Mouse (Mus musculus) myocyte (in vitro differentiated cells): ENCODE measurements around the gene Rpgrip1. TPM values are rescaled to one million over a fixed set of nuclear protein-coding genes. Genes with fewer than 3 reads are reported as not detected.

Experiments used
- H3K27me3 ChIP-seq: one replicate; pipeline ENCODE4 v1.6.1; 2011; ENCODE audit not compliant: control insufficient read depth, insufficient read depth, insufficient read length
- H3K36me3 ChIP-seq: one replicate; pipeline ENCODE4 v1.6.1; 2011; ENCODE audit not compliant: control insufficient read depth, insufficient read depth
- H3K4me2 ChIP-seq: one replicate; pipeline ENCODE4 v1.6.1; 2011; ENCODE audit warnings: low read depth, control low read depth
- H3K4me3 ChIP-seq: one replicate; pipeline ENCODE4 v1.5.1; 2011; ENCODE audit warnings: mild to moderate bottlenecking, control low read depth, moderate library complexity
- H3K79me2 ChIP-seq: one replicate; pipeline ENCODE4 v1.6.1; 2011; ENCODE audit not compliant: control insufficient read depth, insufficient read depth
- H3ac ChIP-seq: one replicate; pipeline ENCODE4 v1.6.1; 2011; ENCODE audit not compliant: control insufficient read depth, insufficient read length
- CEBPB ChIP-seq: IDR thresholded peaks from 2 replicates; pipeline ENCODE4 v1.6.1; 2011; ENCODE audit warnings: mild to moderate bottlenecking, moderate library complexity; ENCODE audit not compliant: poor library complexity, insufficient read depth, severe bottlenecking
- E2F4 ChIP-seq: IDR thresholded peaks from one replicate; pipeline ENCODE4 v1.6.1; 2011; ENCODE audit warnings: mild to moderate bottlenecking, control low read depth, moderate library complexity; ENCODE audit not compliant: insufficient read depth
- MAX ChIP-seq: IDR thresholded peaks from one replicate; pipeline ENCODE4 v1.6.1; 2011; ENCODE audit warnings: low read depth, mild to moderate bottlenecking, control low read depth
- MYOD1 ChIP-seq, 3 experiments: IDR thresholded peaks; one replicate each; pipeline ENCODE4 v1.6.1; 2011; ENCODE audit warnings: control low read depth in 2 of 3, low read depth in 2 of 3, mild to moderate bottlenecking in 2 of 3, moderate library complexity in 1 of 3; ENCODE audit not compliant: insufficient read length in 2 of 3, control insufficient read depth in 1 of 3
- MYOG ChIP-seq, 3 experiments: IDR thresholded peaks; one replicate each; pipeline ENCODE4 v1.6.1; 2011; ENCODE audit warnings: control low read depth in 2 of 3, low read depth in 2 of 3, mild to moderate bottlenecking in 2 of 3; ENCODE audit not compliant: insufficient read length in 2 of 3, control insufficient read depth in 1 of 3, insufficient read depth in 1 of 3
- POLR2A ChIP-seq: IDR thresholded peaks from one replicate; pipeline ENCODE4 v1.6.1; 2011; ENCODE audit warnings: low read depth, mild to moderate bottlenecking, control low read depth, moderate library complexity; ENCODE audit not compliant: insufficient read length
- POLR2AphosphoS2 ChIP-seq: IDR thresholded peaks from one replicate; pipeline ENCODE4 v1.6.1; 2011; ENCODE audit warnings: low read depth, control low read depth; ENCODE audit not compliant: insufficient read length
- REST ChIP-seq: IDR thresholded peaks from one replicate; pipeline ENCODE4 v1.6.1; 2011; ENCODE audit warnings: mild to moderate bottlenecking, control low read depth, moderate library complexity; ENCODE audit not compliant: insufficient read depth, insufficient read length
- SRF ChIP-seq: IDR thresholded peaks from one replicate; pipeline ENCODE4 v1.6.1; 2011; ENCODE audit warnings: low read depth; ENCODE audit not compliant: control insufficient read depth, insufficient read length
- TCF12 ChIP-seq: IDR thresholded peaks from one replicate; pipeline ENCODE4 v1.6.1; 2011; ENCODE audit warnings: mild to moderate bottlenecking, control low read depth; ENCODE audit not compliant: poor library complexity, insufficient read depth, severe bottlenecking
- TCF3 ChIP-seq: IDR thresholded peaks from one replicate; pipeline ENCODE4 v1.6.1; 2011; ENCODE audit warnings: low read depth, control low read depth; ENCODE audit not compliant: insufficient read length
- USF1 ChIP-seq: IDR thresholded peaks from one replicate; pipeline ENCODE4 v1.6.1; 2011; ENCODE audit warnings: low read depth, mild to moderate bottlenecking, control low read depth, moderate library complexity
- polyA plus RNA-seq: library from polyadenylated mRNA; unstranded; fragments of >200 nt; fragmentation: generic; extraction: Trizol; gene quantifications from one replicate; pipeline ENCODE4 v1.2.1, GENCODE M21; 2012; ENCODE audit warnings: missing spikeins

Gene Rpgrip1
- polyA plus RNA-seq, 1 experiment = 0.47 TPM

DNA sequence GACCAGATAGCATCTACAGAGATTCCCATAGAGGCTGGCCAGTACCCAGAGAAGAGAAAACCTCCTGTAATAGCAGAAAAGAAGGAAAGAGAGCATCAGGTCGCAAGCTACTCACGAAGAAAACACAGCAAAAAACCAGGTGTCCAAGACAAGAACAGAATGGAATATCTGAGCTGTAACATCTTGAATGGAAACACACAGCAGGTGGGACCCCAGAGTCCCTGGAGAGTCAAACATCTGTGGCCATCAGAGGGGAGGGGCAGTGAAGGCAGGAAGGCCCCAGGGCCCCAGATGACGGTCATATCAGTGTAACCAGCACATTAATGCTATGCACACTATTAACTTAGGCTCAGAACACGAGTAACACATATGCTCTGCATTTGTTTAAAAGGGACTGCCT, 39.4 kb downstream of the Rpgrip1 start:
- Histone ChIP-seq H3ac (no peak overlapping the region), H3K79me2 (no peaks in the 10 kb centered on the region), H3K4me3 (no peak overlapping the region), H3K27me3 (no peaks in the 10 kb centered on the region), H3K36me3 (no peaks in the 10 kb centered on the region), H3K4me2 (no peak overlapping the region)
- TF ChIP-seq USF1 = no peak
- no peak for TF ChIP-seq MYOG (IDR thresholded peaks at IDR 0.05; ENCODE audit: control insufficient read depth in 1 of 3, insufficient read depth in 1 of 3, insufficient read length in 2 of 3, low read depth in 2 of 3)
- TF ChIP-seq TCF12 = no peak
- no peak for TF ChIP-seq SRF
- no peak for TF ChIP-seq E2F4
- no peak for TF ChIP-seq MAX
- TF ChIP-seq CEBPB = no peak

DNA sequence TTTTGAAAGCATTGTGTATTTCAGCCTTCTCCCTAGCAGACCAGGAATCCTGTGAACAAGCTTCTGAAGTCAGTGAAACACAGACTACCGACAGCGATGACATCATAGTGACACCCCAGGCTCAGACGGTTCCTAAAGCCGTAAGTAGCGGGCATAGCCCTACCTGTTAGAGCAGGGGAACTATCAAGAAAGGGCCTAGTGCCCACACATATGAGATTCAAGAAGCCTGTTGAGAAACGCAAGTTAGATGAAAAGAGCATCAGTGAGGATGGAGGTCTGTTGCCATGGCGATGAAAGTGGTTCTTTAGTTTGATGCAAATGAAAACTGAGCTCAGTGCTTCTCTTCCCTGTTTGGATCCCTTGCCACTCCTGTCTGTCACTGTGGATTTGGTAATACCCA, 41.7 kb downstream of the Rpgrip1 start:
- Histone ChIP-seq H3K36me3 (no peaks in the 10 kb centered on the region), H3K4me2 (no peak overlapping the region), H3K4me3 (no peak overlapping the region), H3K27me3 (no peaks in the 10 kb centered on the region), H3ac (no peak overlapping the region), H3K79me2 (no peaks in the 10 kb centered on the region)
- no peak for TF ChIP-seq MYOG (IDR thresholded peaks at IDR 0.05; ENCODE audit: control insufficient read depth in 1 of 3, insufficient read depth in 1 of 3, insufficient read length in 2 of 3, low read depth in 2 of 3)
- no peak for TF ChIP-seq TCF12
- no peak for TF ChIP-seq MYOD1 (IDR thresholded peaks at IDR 0.05; ENCODE audit: control insufficient read depth in 1 of 3, insufficient read length in 2 of 3, low read depth in 2 of 3)
- TF ChIP-seq MAX = no peak
- TF ChIP-seq TCF3 = no peak
- no peak for TF ChIP-seq CEBPB
- TF ChIP-seq USF1 = no peak
- TF ChIP-seq SRF = no peak

DNA sequence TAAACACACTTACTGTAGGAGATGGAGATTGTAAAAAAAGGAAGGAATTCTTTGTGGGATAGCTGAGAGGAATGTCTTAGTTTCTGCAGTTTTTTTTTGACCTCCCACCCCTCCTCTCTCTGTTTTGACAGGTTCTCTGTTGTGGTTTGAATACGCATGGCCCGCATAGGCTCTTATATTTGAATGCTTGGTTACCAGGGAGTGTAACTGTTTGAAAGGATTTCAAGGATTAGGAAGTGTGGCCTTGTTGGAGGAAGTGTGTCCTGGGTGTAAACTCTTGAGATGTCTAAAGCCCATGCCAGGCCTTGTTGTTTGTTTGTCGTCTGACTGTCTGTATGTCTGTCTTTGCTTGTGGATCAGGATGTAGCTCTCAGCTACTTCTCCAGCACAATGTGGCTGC, 42.1 kb downstream of the Rpgrip1 start:
- no peak overlapping the region for H3K4me2 ChIP-seq
- no peak overlapping the region for H3K4me3 ChIP-seq
- H3K36me3 ChIP-seq = no peaks in the 10 kb centered on the region
- H3K79me2 ChIP-seq = no peaks in the 10 kb centered on the region
- no peaks in the 10 kb centered on the region for H3K27me3 ChIP-seq
- H3ac ChIP-seq = no peak overlapping the region
- no peak for TF ChIP-seq TCF3
- TF ChIP-seq TCF12 = no peak
- TF ChIP-seq POLR2A = no peak
- TF ChIP-seq MAX = no peak
- no peak for TF ChIP-seq CEBPB
- TF ChIP-seq SRF = no peak
- TF ChIP-seq USF1 = no peak
- TF ChIP-seq MYOG (IDR thresholded peaks at IDR 0.05; ENCODE audit: control insufficient read depth in 1 of 3, insufficient read depth in 1 of 3, insufficient read length in 2 of 3, low read depth in 2 of 3) = no peak
- TF ChIP-seq POLR2AphosphoS2 = no peak
- TF ChIP-seq MYOD1 (IDR thresholded peaks at IDR 0.05; ENCODE audit: control insufficient read depth in 1 of 3, insufficient read length in 2 of 3, low read depth in 2 of 3) = no peak
- no peak for TF ChIP-seq REST
- TF ChIP-seq E2F4 = no peak

DNA sequence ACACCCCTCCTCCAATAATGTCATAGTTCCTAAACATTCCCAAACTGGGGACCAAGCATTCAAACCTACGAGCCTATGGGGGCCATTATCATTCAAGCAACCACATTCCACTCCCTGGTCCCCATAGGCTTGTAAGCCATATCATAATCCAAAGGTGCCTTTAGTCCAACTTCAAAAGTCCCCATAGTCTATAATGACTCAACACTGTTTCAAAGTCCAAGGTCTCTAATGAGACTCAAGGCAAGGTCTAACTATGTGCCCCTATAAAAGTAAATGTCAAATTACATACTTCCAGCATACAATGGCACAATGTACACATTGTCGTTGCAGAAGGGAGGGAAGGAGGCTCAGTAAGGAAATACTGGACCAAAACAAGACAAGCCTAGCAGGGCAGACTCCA, 44.5 kb downstream of the Rpgrip1 start:
- Histone ChIP-seq H3K27me3 (no peaks in the 10 kb centered on the region), H3K36me3 (peaks cover 11% of the 10 kb centered on the region), H3K79me2 (no peaks in the 10 kb centered on the region), H3ac (no peak overlapping the region), H3K4me2 (no peak overlapping the region), H3K4me3 (no peak overlapping the region)
- TF ChIP-seq TCF12 (no peak), POLR2A (no peak), E2F4 (no peak), REST (no peak), USF1 (no peak), MYOD1 (IDR thresholded peaks at IDR 0.05; ENCODE audit: control insufficient read depth in 1 of 3, insufficient read length in 2 of 3, low read depth in 2 of 3) (no peak), CEBPB (no peak), MYOG (IDR thresholded peaks at IDR 0.05; ENCODE audit: control insufficient read depth in 1 of 3, insufficient read depth in 1 of 3, insufficient read length in 2 of 3, low read depth in 2 of 3) (no peak), SRF (no peak), TCF3 (no peak), POLR2AphosphoS2 (no peak), MAX (no peak)

DNA sequence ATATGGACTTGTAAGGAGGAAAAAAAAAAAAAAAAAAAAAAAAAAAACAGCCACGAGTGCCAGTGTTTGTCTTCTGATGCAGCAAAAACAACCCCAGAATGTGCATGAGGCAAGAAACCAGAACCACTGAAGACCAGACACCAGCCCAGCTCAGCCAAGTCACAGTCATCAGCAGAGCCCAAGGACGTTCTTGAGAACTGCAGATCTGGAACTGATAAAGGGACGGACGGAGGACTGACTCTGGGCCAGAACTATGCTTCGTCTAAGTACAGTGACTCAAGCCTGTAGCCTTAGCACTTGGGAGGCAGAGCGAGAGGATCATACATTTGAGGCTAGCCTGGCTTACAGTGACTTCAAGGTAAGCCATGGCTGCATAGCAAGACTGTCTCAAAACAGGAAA, 50.4 kb downstream of the Rpgrip1 start:
- Histone ChIP-seq H3K79me2 (no peaks in the 10 kb centered on the region), H3K4me3 (no peak overlapping the region), H3K4me2 (no peak overlapping the region), H3K36me3 (peaks cover 43% of the 10 kb centered on the region), H3K27me3 (no peaks in the 10 kb centered on the region), H3ac (no peak overlapping the region)
- TF ChIP-seq MYOG (IDR thresholded peaks at IDR 0.05; ENCODE audit: control insufficient read depth in 1 of 3, insufficient read depth in 1 of 3, insufficient read length in 2 of 3, low read depth in 2 of 3) (no peak), USF1 (no peak), SRF (no peak), TCF12 (no peak)

DNA sequence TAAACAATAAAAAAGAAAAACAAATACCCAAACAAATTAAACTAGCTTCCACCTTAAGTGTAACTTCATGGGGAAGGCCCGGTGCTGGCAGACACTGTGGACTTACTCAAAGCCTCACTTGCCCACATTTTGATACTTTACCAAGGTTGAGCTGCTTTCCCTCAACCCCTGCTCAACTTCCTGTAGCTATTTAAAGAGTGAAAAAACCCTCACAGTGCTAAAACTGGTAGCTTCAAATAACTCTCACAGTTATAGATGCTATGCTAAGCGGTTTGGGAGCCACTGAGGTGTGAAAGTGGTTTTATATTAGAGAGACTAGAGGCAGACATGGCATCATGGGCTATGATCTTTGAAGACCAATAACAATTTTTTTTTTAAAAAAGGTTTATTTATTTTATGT, 56.1 kb downstream of the Rpgrip1 start:
- TF ChIP-seq E2F4 (no peak), TCF12 (no peak), MYOG (IDR thresholded peaks at IDR 0.05; ENCODE audit: control insufficient read depth in 1 of 3, insufficient read depth in 1 of 3, insufficient read length in 2 of 3, low read depth in 2 of 3) (no peak), POLR2AphosphoS2 (no peak), SRF (no peak), CEBPB (no peak), MAX (no peak), POLR2A (no peak), MYOD1 (IDR thresholded peaks at IDR 0.05; ENCODE audit: control insufficient read depth in 1 of 3, insufficient read length in 2 of 3, low read depth in 2 of 3) (no peak), REST (no peak), TCF3 (no peak), USF1 (no peak)
- H3K27me3 ChIP-seq = no peaks in the 10 kb centered on the region
- H3K79me2 ChIP-seq = no peaks in the 10 kb centered on the region

More for the DNA sequence above, 56.1 kb downstream of the Rpgrip1 start:
- H3K4me3 ChIP-seq = no peak overlapping the region
- peaks cover 50% of the 10 kb centered on the region for H3K36me3 ChIP-seq
- no peak overlapping the region for H3K4me2 ChIP-seq
- H3ac ChIP-seq = no peak overlapping the region
